Mouse (Mus musculus) layer of hippocampus, postnatal 25 days (tissue): ENCODE data around the gene Cryba4. TPM values are rescaled to one million over a fixed set of nuclear protein-coding genes. Genes with fewer than 3 reads are reported as not detected.

Experiments used
- DNase-seq, 2 experiments: peaks; one replicate each; pipeline ENCODE4 v3.0.0; 2022; ENCODE audit warnings: mixed read lengths in 2 of 2, low spot score in 1 of 2; ENCODE audit errors: extremely low spot score in 1 of 2
- total RNA-seq, 2 experiments: library from RNA; stranded (reverse); gene quantifications; 2 replicates each; pipeline ENCODE4 v1.2.3; 2021

The Cryba4 gene
- total RNA-seq, 2 experiments from 2014 or later, result 1.1 to 1.2 TPM

DNA sequence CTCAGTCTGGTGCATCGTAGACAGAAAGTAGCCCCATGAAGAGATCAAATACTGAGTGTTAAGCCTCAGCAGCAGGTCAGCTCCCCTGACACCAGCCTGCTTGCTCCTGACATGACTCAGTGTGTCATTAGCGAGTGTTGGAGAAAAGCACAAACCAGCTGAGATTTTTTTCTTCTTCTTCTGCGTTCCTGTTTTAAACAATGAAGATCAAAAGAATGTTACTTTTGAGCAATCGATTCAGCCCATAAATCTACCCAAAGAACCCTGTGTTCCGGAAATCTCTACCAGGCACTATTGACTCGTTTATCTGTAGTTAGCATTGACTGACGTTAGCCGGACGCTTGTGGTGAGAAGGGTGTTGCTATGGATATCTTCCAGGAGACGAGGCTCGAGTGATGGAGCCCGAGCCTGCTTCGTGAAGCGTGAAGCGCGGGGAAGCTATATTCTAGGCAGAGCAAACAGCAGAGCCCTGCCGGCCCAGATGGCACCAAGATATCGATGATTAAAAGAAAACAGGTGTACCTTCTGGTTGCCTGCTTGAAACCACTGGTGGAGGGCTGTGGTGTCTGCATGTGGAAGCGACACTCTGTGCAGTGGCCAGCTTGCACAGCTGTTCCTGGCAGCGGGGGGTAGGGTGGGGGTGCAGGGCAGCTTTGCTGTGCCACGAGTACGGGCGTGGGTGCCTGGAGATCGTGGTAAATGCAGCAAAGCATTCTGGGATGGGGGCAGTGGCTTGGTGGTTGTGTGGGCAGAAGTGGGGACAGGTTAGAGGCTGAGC lies 18.6 kb upstream of the Cryba4 start:
- DNase-seq, result peak in 1 of 2 experiments; percentile 31

- no peak for DNase-seq
Measured at GRCm38 (mm10) chr5:112266011-112266777, 13.9 kb upstream of the Cryba4 start.

- no peak for DNase-seq
Measured at GRCm38 (mm10) chr5:112265515-112265914, 13.2 kb upstream of the Cryba4 start.

- DNase-seq, result no peak
Measured at GRCm38 (mm10) chr5:112265110-112265509, 12.8 kb upstream of the Cryba4 start.

DNA sequence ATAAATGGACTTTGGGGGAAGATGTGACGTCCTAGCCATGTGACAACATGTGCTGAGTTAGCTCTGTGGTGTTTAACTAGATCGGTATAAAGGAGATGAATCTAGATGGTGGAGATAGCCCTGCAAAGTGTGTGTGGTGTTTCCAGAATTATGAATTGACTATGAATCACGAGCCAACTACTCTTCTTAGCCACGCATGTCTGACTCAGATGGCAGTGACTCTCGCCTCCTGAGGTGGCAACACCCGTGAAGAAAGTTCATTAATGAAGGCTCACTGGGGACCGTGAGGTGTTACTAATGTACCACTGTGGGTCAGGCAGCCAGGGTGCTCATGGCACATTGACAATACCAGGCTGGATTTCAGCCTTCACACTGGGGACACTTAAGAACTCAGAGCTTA lies 11.8 kb upstream of the Cryba4 start:
- no peak for DNase-seq

GRCm38 (mm10) chr5:112260818-112261217 lies 8.5 kb upstream of the Cryba4 start:
- no peak for DNase-seq

- no peak for DNase-seq
Measured at GRCm38 (mm10) chr5:112259862-112260650, 7.7 kb upstream of the Cryba4 start.

DNA sequence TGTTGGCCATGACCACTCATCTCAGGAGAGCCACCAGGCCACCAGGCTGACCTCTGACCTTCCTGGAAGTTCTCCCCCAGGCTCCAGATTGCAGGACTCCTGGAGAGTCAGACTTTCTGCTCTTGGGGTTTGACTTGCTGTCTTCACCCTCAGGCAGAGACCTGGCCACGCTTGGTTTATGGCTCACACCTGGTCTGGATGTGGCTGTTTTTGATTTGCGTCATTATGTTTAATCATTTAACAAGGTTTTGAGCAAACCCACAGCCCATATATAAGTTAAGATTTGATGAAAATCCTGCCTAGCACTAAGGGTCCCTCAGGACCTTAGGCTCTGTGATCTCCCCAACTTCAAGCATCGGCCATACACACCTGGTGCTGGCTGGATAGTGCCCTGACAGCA lies 5.6 kb upstream of the Cryba4 start:
- DNase-seq, result no peak

DNA sequence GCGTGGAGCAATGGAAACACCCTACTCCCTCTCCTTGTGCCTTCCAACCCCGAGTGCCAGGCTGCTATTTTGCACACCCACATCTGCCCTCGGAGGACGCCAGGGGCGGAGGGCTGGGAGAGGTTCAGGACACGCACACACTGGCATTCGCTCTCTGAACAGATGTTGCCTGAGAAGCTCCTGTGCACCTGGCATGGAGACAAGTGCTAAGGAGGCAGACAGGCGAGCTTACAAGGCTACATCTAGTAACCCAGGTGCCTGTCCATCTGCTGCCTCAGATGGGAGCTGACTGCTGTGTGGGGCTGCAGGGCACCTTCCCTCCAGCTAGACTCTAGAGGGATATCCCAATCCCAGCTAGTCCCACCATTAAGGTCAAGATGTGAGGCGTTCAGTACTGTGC lies 4.1 kb upstream of the Cryba4 start:
- DNase-seq, result no peak

- DNase-seq, result peak in 1 of 2 experiments; percentile 48
Measured at GRCm38 (mm10) chr5:112255426-112255825, 3.1 kb upstream of the Cryba4 start, which contains the start of gene Crybb1. TSS of gene Crybb1 (plus strand) at chr5:112255815.

DNA sequence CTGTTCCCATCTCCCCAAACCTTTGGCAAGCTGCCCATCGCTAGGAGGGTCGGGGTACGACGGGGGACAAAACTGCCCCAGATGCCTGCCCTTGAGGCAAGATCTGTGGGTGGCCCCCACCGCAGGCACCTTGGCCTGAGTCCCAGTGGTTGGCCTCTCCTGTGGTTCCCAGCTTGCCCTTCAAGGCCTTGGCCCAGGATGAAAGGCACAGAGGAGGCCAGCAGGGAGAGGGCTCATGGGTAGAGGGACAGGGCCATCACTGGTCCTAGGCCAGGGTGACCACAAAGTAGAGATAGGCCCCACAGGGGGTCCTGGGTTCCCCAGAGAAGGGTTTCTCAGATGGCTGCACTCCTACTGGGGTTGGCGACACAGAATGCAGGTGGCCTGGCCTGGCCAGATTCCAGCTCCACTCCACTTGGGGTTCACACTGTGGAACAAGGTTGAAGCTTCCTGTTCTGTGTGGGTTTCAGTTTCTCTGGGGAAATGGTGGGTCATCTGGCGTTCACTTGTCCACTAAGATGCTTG lies 2.0 kb upstream of the Cryba4 start:
- DNase-seq, result peak in 1 of 2 experiments; percentile 53

- DNase-seq, result no peak
Measured at GRCm38 (mm10) chr5:112253169-112253568, 851 bp upstream of the Cryba4 start.

- no peak for DNase-seq
Measured at GRCm38 (mm10) chr5:112249106-112249505, 3.2 kb downstream of the Cryba4 start.

DNA sequence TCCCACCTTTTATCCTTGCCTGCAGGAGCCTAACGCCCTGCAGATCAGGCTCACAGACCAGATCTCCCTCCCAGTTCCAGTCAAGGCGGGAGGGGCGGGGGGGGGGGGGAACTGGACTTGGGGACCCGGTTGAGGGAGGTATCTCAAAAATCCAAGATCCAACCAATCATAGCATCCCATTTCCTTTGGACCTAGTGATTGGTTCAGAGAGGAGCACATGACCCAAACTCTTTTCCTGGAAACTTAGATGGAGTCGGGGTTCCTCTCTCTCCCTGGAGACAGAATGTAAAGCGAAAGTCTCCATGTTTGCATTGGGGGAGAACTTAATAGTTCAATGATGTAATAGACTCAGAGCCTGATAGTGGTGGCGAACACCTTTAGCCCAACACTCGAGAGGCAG lies 4.9 kb downstream of the Cryba4 start:
- DNase-seq, result no peak

DNA sequence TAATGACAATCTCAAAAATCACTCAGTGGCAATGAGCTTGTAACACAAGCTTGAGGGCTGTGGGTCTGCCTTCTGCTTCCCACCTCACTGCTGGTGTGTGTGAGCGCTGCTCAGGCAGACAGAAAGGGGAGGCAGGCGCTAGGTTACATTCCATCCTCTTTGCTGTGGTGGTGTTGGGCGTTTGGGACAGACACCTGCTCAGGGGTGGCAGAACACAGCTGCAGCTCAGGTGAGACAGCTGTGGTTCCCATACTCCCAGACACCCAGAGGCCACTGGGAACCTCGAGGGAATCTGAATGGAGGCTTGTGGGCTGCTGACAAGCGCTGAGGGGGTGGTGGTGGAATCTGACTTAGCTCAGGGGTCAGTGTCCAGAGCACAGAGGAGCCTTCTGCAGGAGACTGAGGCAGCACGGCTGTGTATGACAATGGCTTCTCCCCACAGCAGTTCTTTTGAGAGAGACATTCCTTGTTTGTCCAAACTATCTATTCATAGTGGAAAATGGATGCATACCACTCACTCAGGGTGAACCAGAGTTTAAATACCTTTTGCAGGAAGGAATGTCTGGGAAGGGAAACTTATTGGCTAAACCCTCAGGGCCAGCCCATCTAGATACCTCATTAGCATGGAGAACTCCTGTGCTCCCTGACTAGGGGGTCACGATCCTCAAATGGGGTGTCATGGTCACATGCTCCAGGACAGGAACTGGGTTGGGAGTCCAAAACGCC lies 7.3 kb downstream of the Cryba4 start:
- no peak for DNase-seq

GRCm38 (mm10) chr5:112244275-112244562 lies 8.1 kb downstream of the Cryba4 start:
- DNase-seq, result no peak

GRCm38 (mm10) chr5:112243539-112244274 lies 8.6 kb downstream of the Cryba4 start:
- DNase-seq, result no peak

DNA sequence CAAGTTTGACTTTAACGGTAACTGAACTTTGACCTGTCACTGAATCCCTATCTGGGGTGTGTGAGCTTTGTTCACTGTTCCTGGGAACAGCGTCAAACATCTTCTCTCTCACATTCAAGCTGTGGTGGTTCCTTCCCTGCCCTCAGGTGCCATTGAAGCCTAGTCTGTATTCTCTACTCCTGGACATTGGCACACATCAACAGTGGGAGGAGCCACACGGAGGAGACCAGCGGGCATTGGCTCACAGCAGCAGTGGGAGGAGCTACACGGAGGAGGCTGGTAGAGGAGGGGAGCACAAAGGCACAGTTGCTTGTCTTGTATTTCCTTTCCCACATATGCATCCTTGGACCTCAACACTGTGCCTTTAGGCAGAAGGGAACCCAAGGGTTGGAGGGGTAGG lies 9.3 kb downstream of the Cryba4 start:
- no peak for DNase-seq

GRCm38 (mm10) chr5:112242361-112242778 lies 9.9 kb downstream of the Cryba4 start:
- DNase-seq, result no peak

DNA sequence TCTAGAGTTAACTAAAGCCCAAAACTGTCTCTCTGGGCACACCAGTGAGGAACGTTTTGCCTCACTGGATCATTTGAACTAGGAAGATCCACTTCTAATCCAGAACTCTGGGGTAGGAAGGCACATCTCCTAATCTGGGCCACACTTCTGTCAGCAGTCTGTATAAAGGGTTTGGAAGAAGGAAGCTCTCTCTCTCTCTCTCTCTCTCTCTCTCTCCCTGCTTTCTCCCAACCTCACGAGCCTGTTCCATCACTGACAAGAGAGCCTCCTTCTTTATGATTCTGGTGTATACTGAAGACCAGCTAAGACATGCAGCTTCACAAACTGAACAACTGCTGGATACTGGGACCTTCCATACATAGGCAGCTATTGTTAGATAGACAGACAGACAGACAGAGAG lies 10.5 kb downstream of the Cryba4 start:
- no peak for DNase-seq
